Mouse (Mus musculus) activated CD4-positive, CD25-positive, alpha-beta regulatory T cell, adult 4 months (primary cell): Measurements from ENCODE around the gene Olfr1198. TPM values are rescaled to one million over a fixed set of nuclear protein-coding genes. Genes with fewer than 3 reads are reported as not detected.

Experiments
- ATAC-seq: one replicate; pipeline ENCODE4 v1.8.0; 2017
- polyA plus RNA-seq, 2 experiments: library from polyadenylated mRNA; unstranded; fragments of 100-300 nt; shearing (Covaris generic); gene quantifications; one replicate each; pipeline ENCODE4 v1.2.1; 2017

Olfr1198 gene
- polyA plus RNA-seq: not detected

DNA sequence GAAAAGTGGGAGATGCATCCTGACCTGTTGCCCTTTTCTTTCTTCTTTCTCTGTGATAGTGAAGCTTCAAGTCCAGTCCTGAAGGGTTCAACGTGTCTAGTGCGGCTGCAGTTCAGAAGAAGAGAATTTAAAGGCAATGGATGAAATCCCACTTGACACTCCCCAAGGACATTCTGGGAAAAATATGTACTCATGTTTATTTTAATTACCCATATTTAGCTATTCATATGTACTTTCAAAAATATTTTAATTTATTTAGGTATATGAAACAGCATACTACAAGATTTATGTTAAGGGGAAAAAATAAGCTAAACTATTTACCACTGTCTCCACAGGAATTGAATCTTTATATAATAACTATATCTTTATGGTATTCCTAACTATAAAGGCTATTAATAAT lies at the start of gene Olfr1198:
Gene Olfr1198, minus strand, starts transcription at position 101 of the 400 bp plus-strand sequence.
- ATAC-seq: no peak

DNA sequence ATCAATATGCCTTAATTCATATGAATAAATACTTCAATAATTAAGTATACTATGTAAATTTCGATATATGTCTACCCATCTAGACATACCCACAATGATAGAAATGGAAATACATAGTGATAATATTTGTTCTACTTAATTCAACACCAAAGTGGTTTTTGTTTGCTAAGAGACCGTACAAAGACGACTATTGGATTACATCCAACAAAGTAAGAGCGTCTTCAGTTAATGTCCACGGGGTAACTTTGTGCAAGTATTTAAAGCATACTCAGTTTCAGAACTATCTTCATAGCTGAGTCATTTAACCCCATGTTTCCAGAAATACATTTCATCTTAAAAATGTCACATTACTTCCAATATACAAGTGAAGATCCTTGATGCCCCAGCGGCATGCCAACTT lies 41.6 kb upstream of the Olfr1198 start, which contains the start of gene Olfr1201:
Gene Olfr1201, plus strand, starts transcription at position 301 of the 400 bp plus-strand sequence.
- ATAC-seq: no peak

DNA sequence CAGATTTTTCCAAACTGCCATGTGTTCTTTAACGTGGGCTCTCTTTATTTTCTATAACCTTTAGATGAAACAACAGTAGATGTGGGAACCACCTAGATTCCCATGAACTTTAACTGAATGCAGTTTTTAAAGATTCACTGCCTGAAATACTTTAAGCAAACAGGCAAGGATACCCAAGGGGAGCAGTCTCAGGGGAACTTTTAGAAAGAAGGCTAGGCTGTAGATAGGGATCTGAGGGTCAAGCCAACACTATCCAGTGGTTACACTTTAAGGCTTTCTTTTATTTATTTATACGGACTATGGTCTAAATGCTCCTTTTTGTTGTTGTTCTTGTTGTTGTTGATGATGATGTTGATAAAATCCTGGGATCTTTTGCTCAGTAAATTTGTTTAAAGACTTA lies 19.2 kb upstream of the Olfr1198 start, which contains the start of gene Olfr1200:
Gene Olfr1200, minus strand, starts transcription at position 101 of the 400 bp plus-strand sequence.
- no peak for ATAC-seq

- no peak for ATAC-seq
These were observed 9.2 kb upstream of the Olfr1198 start, which contains the start of gene Olfr1199 for GRCm38 (mm10) chr2:88760369-88760768. Gene Olfr1199 (minus strand): TSS chr2:88760469.

GRCm38 (mm10) chr2:88743379-88743778 lies 7.8 kb downstream of the Olfr1198 start:
- ATAC-seq: no peak

GRCm38 (mm10) chr2:88732266-88732665 lies 18.9 kb downstream of the Olfr1198 start, which contains the start of gene Olfr1197:
Gene Olfr1197 (minus strand): TSS chr2:88732366.
- ATAC-seq: no peak

DNA sequence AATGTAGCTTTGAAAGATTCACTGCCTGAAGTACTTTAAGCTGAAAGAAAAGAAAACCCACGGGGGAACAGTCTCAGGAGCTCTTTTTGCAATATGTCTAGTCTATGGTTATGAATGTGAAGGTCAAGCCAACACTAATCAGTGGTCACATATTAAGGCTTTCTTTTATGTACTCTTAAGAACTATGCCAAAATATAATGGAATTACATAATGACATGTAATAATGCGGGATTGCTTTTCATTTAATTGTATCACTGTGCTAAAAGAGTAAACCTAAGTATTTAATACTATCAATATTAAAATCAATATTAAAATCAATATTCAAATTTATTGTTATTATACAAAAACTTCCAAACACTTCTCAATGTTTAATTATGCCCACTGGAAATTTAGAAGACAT lies 46.7 kb downstream of the Olfr1198 start, which contains the start of gene Olfr1196:
Gene Olfr1196, minus strand, starts transcription at position 101 of the 400 bp plus-strand sequence.
- ATAC-seq: no peak

Other genes starting within 250 kb of the Olfr1198 start
- not detected for gene Olfr1186, start 232.8 kb downstream of the Olfr1198 start, polyA plus RNA-seq
- gene Olfr1188, start 194.4 kb downstream of the Olfr1198 start, polyA plus RNA-seq: not detected
- gene Olfr1189, start 164.9 kb downstream of the Olfr1198 start, polyA plus RNA-seq: not detected
- not detected for gene Olfr1191-ps1, start 110.8 kb downstream of the Olfr1198 start, polyA plus RNA-seq
- not detected for gene Olfr1192-ps1, start 102.9 kb downstream of the Olfr1198 start, polyA plus RNA-seq
- not detected for gene Olfr1193, start 75.7 kb downstream of the Olfr1198 start, polyA plus RNA-seq
- gene Olfr1195, start 62.2 kb downstream of the Olfr1198 start, polyA plus RNA-seq: under 1 TPM in 1 of 2 experiments, not detected in 1; 0.17 TPM
- gene Olfr1196, start 46.8 kb downstream of the Olfr1198 start, polyA plus RNA-seq: not detected
- gene Olfr1197, start 19.0 kb downstream of the Olfr1198 start, polyA plus RNA-seq: not detected
- not detected for gene Olfr1199, start 9.1 kb upstream of the Olfr1198 start, polyA plus RNA-seq
- not detected for gene Olfr1200, start 19.1 kb upstream of the Olfr1198 start, polyA plus RNA-seq
- not detected for gene Olfr1201, start 41.7 kb upstream of the Olfr1198 start, polyA plus RNA-seq
- gene Olfr1202, start 63.1 kb upstream of the Olfr1198 start, polyA plus RNA-seq: not detected
- gene Olfr1205, start 78.4 kb upstream of the Olfr1198 start, polyA plus RNA-seq: under 1 TPM in 1 of 2 experiments, not detected in 1; 0.07 TPM
- gene Olfr1204, start 97.9 kb upstream of the Olfr1198 start, polyA plus RNA-seq: not detected
- gene Olfr1206, start 111.9 kb upstream of the Olfr1198 start, polyA plus RNA-seq: under 1 TPM in 1 of 2 experiments, not detected in 1; 0.29 TPM
- gene Olfr1208, start 150.9 kb upstream of the Olfr1198 start, polyA plus RNA-seq: under 1 TPM in 1 of 2 experiments, not detected in 1; 0.21 TPM
- gene Olfr1209, start 163.8 kb upstream of the Olfr1198 start, polyA plus RNA-seq: not detected
- not detected for gene Olfr1211, start 186.7 kb upstream of the Olfr1198 start, polyA plus RNA-seq
- not detected for gene Olfr1212, start 202.6 kb upstream of the Olfr1198 start, polyA plus RNA-seq
- not detected for gene Gm13762, start 228.9 kb upstream of the Olfr1198 start, polyA plus RNA-seq
- gene Olfr1214, start 241.3 kb upstream of the Olfr1198 start, polyA plus RNA-seq: not detected